Mouse (Mus musculus) midbrain, embryonic 16.5 days (tissue): ENCODE data around the gene Acsf3. TPM values are rescaled to one million over a fixed set of nuclear protein-coding genes. Genes with fewer than 3 reads are reported as not detected.

ENCODE experiments used
- ATAC-seq: fragments of 200-750 bp; cut with Nextera tagmentation; 2 replicates; pipeline ENCODE4 v1.8.0; 2017; ENCODE audit warnings: moderate TSS enrichment
- H3K27ac ChIP-seq: fragments of 300-500 bp; sonication (generic); 2 replicates; pipeline ENCODE4 v1.5.1; 2014; ENCODE audit warnings: mild to moderate bottlenecking, low read length, mixed read lengths
- H3K27me3 ChIP-seq: fragments of 300-500 bp; sonication (generic); 2 replicates; pipeline ENCODE4 v1.6.1; 2014; ENCODE audit warnings: low read depth, low read length, mixed read lengths; ENCODE audit not compliant: control insufficient read depth, insufficient read depth
- H3K36me3 ChIP-seq: fragments of 300-500 bp; sonication (generic); 2 replicates; pipeline ENCODE4 v1.6.1; 2014; ENCODE audit warnings: mild to moderate bottlenecking, low read length, moderate library complexity, mixed read lengths; ENCODE audit not compliant: control insufficient read depth, insufficient read depth
- H3K4me1 ChIP-seq: fragments of 300-500 bp; sonication (generic); 2 replicates; pipeline ENCODE4 v1.6.1; 2014; ENCODE audit warnings: mild to moderate bottlenecking, low read length, mixed read lengths; ENCODE audit not compliant: control insufficient read depth, insufficient read depth
- H3K4me2 ChIP-seq: fragments of 300-500 bp; sonication (generic); 2 replicates; pipeline ENCODE4 v1.6.1; 2014; ENCODE audit warnings: mild to moderate bottlenecking, low read length, mixed read lengths
- H3K4me3 ChIP-seq: fragments of 300-500 bp; sonication (generic); 2 replicates; pipeline ENCODE4 v1.5.1; 2014; ENCODE audit warnings: low read depth, mild to moderate bottlenecking, low read length, moderate library complexity, mixed read lengths
- H3K9ac ChIP-seq: fragments of 300-500 bp; sonication (generic); 2 replicates; pipeline ENCODE4 v1.6.1; 2014; ENCODE audit warnings: low read depth, low read length, mixed read lengths
- H3K9me3 ChIP-seq: fragments of 300-500 bp; sonication (generic); replicated peaks from 2 replicates; pipeline ENCODE4 v1.6.1; 2014; ENCODE audit warnings: mild to moderate bottlenecking, low read length, mixed read lengths; ENCODE audit not compliant: control insufficient read depth, poor library complexity, severe bottlenecking
- WGBS: fragments of 180-500 bp; shearing (Covaris S2); extraction: QIAGEN DNeasy Blood & Tissue Kit; methylation state at CpG from one replicate; pipeline ENCODE4 v1.1.7; 2014; 5-methylcytosine and 5-hydroxymethylcytosine counted together
- polyA plus RNA-seq: library from polyadenylated mRNA; unstranded; fragments of >200 nt; fragmentation: Nextera tagmentation; extraction: Ambion mirVana; gene quantifications from 2 replicates; pipeline ENCODE4 v1.2.1, GENCODE M21; 2015

The Acsf3 gene
- polyA plus RNA-seq, 1 experiment from 2014 or later: 18.0 TPM

- ATAC-seq: no peak
- H3K27ac ChIP-seq: peak overlapping the region; percentile 58
- WGBS: 56% methylated on average over 6 of the region's 6 CpGs
- no peaks in the 10 kb centered on the region for H3K9me3 ChIP-seq
- H3K27me3 ChIP-seq: no peaks in the 10 kb centered on the region
- no peak overlapping the region for H3K4me3 ChIP-seq
- no peak overlapping the region for H3K4me2 ChIP-seq
- H3K36me3 ChIP-seq: no peaks in the 10 kb centered on the region
- no peak overlapping the region for H3K9ac ChIP-seq
- peaks cover 53% of the 10 kb centered on the region for H3K4me1 ChIP-seq
These were observed 37.4 kb upstream of the Acsf3 start for GRCm38 (mm10) chr8:122737886-122738285.

DNA sequence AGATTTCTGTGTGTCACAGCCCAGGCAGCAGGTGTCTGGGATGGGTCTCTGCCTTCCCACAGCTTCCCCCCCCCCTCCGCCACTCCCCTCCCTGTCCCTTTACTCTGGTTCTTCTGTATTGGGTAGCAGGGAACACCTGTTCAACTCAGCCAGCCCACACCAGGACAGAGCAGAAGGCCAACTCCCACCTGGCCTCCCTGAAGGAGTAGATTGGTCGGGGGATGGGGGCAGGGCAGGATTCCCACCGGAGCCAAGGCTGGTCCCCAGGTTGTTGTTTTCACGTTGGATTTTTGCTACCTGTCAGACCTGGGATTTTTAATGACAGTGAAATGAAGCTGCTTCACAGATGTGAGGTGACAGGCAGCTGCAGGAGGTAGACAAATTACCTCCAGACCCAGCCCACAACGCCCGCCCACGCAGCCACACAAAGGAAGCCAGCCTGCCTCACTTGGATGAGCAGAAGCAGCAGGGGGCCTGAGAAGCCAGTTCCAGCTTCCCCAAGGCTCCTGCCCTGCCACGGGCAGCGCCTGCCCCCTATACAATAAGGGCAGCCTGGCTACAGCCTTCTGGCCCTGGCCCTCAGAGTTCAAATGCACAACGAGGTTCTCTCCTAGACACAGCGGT lies 36.1 kb upstream of the Acsf3 start:
- ATAC-seq: no peak
- 17% methylated on average over 10 of the region's 11 CpGs for WGBS
- Histone ChIP-seq H3K4me2 (no peak overlapping the region), H3K4me3 (no peak overlapping the region), H3K4me1 (peaks cover 54% of the 10 kb centered on the region), H3K9ac (peak overlapping the region; percentile 17; the same call in 1 of the 2 replicates), H3K36me3 (no peaks in the 10 kb centered on the region), H3K9me3 (no peaks in the 10 kb centered on the region), H3K27ac (peak overlapping the region; percentile 56), H3K27me3 (no peaks in the 10 kb centered on the region)

GRCm38 (mm10) chr8:122742471-122742870 lies 32.8 kb upstream of the Acsf3 start:
- Histone ChIP-seq H3K4me3 (no peak overlapping the region), H3K9me3 (no peaks in the 10 kb centered on the region), H3K27me3 (no peaks in the 10 kb centered on the region), H3K36me3 (no peaks in the 10 kb centered on the region), H3K27ac (peak overlapping the region; percentile 80), H3K9ac (peak overlapping the region; percentile 28; the same call in 1 of the 2 replicates), H3K4me1 (peaks cover 56% of the 10 kb centered on the region), H3K4me2 (peak overlapping the region; percentile 34; the same call in 1 of the 2 replicates)
- 4% methylated on average over 19 of the region's 19 CpGs for WGBS
- no peak for ATAC-seq

DNA sequence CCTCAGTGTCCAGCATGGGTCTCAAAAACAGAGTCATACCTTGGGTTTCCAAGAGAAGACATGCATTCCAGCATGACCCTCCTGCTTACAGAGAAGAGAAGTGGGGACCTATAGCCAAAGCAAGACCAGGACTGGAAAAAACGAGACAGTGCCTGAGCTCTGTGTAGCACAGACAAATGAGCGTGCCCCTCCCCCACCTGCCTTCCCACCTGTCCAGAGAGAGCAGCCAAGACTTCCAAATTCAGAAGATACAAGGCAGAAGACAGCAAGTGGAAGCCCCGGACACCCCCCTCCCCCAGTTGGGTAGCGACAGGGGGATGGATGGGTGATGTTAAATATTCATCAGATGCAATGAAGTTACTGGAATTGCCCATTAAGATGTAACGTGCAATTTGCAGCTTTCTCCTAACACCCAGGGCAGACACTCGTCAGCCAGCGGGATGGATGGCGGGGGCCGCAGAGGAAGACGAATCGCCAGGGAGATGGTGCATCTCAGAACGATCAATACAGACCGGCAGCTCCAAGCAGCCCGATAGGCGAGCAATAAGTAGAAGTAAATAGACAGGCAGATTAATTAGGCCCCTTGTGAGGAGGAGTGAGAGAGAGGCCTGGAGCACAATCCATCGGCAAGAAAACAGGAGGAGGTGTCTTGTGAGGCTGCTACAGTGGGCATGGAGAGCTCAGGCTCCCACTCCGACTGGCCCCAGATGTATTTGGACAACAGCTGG lies 30.1 kb upstream of the Acsf3 start:
- Histone ChIP-seq H3K36me3 (no peaks in the 10 kb centered on the region), H3K9ac (peak overlapping the region; percentile 39), H3K27me3 (no peaks in the 10 kb centered on the region), H3K4me2 (peak overlapping the region; percentile 42), H3K4me3 (no peak overlapping the region), H3K4me1 (peaks cover 43% of the 10 kb centered on the region), H3K9me3 (no peaks in the 10 kb centered on the region), H3K27ac (peak overlapping the region; percentile 91)
- 14% methylated on average over 17 of the region's 17 CpGs for WGBS
- ATAC-seq: peak; percentile 74

DNA sequence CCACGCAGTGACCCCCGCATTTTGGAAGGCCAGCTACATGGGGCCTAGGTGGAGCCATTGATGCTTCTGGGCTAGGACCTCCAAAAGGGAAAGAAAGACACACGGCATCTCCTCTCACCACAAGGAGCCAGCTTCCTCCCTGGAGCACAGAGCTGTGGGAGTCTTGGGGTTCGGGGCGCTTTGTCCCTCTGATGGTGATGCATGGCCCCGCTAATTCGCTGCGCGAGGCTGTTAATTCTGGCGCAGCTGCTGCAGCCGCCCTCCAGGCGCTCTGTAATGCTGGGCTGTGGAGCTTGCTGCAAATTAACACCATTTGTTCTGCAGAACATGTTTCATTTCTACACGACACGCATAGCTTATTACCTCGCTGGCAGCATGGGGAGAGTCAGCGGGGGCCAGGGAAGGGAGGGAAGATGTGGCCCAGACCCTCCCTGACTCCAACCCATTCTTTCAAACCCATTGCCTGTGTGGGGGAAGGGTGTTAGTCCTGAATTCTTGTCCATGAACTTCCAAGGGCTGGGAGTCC lies 29.5 kb upstream of the Acsf3 start:
- Histone ChIP-seq H3K9ac (peak overlapping the region; percentile 39), H3K27ac (peak overlapping the region; percentile 91), H3K36me3 (no peaks in the 10 kb centered on the region), H3K4me2 (peak overlapping the region; percentile 42), H3K9me3 (no peaks in the 10 kb centered on the region), H3K4me3 (no peak overlapping the region), H3K27me3 (no peaks in the 10 kb centered on the region), H3K4me1 (peaks cover 45% of the 10 kb centered on the region)
- 0% methylated on average over 16 of the region's 16 CpGs for WGBS
- ATAC-seq: peak; percentile 68

DNA sequence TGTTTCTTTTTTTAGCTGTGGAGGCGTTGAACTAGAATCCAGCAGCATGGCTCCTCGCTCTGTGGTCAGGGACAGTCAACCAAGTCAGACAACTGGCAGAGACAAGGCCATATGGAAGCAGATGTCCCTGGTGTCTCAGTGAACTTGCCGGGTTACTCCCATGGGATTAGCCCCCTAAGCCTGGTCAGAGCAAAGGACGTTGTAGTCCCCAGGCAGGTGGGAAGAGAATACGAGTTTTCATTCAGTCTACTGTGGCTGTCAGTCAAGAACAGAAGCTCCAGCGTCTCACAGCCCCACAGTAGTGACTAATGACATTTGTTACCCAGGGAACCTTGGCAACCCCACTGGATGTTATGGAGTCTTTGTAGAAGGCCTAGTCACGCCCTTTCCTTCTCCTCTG lies 28.8 kb upstream of the Acsf3 start:
- peak overlapping the region; percentile 91 for H3K27ac ChIP-seq
- no peaks in the 10 kb centered on the region for H3K9me3 ChIP-seq
- no peaks in the 10 kb centered on the region for H3K36me3 ChIP-seq
- no peak overlapping the region for H3K4me2 ChIP-seq
- no peak overlapping the region for H3K9ac ChIP-seq
- ATAC-seq: no peak
- H3K4me1 ChIP-seq: peaks cover 45% of the 10 kb centered on the region
- H3K4me3 ChIP-seq: no peak overlapping the region
- no peaks in the 10 kb centered on the region for H3K27me3 ChIP-seq
- WGBS: 34% methylated on average over 7 of the region's 7 CpGs

GRCm38 (mm10) chr8:122747825-122748224 lies 27.5 kb upstream of the Acsf3 start:
- Histone ChIP-seq H3K4me1 (peaks cover 37% of the 10 kb centered on the region), H3K4me3 (no peak overlapping the region), H3K9me3 (no peaks in the 10 kb centered on the region), H3K27ac (no peak overlapping the region), H3K9ac (no peak overlapping the region), H3K36me3 (no peaks in the 10 kb centered on the region), H3K4me2 (no peak overlapping the region), H3K27me3 (no peaks in the 10 kb centered on the region)
- 100% methylated on average over 1 of the region's 1 CpGs for WGBS
- no peak for ATAC-seq

DNA sequence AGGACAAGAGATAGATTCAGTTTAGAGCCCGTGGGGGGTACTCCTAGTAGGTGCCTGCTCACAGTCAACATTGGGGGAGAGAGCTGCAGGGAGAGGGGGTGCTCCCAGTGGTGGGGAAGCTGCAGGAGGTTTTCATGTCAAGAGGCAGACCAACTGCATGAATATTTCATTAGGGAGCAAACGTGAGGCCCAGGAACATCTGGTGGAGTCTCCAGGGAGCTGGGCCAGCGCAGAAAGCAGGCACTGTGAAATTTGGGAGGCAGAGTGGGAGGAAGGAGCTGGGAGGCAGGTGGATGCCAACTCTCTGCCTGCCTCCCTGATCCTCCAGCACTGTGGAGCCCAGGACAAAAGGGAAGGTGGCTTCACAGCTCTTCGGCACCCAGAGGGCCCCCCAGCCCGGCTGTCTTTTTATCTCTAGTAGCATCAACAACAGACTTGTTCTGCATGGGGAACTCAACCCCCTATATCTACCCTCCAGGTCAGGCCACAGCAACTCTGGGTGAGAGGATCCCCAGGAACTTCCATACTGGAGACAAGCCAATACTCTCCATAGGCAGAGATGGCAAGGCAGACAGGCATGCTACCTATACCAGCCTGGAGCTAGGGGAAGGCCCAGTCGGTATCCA lies 25.8 kb upstream of the Acsf3 start:
- no peaks in the 10 kb centered on the region for H3K27me3 ChIP-seq
- no peak overlapping the region for H3K9ac ChIP-seq
- no peak overlapping the region for H3K4me2 ChIP-seq
- no peak overlapping the region; the same call in 1 of the 2 replicates for H3K27ac ChIP-seq
- H3K4me3 ChIP-seq: no peak overlapping the region
- H3K9me3 ChIP-seq: no peaks in the 10 kb centered on the region
- peaks cover 34% of the 10 kb centered on the region for H3K4me1 ChIP-seq
- ATAC-seq: no peak
- WGBS: 37% methylated on average over 6 of the region's 6 CpGs
- no peaks in the 10 kb centered on the region for H3K36me3 ChIP-seq
